Comparison of ENCODE assay signal across 9 mouse cellular contexts in the genomic region with DNA sequence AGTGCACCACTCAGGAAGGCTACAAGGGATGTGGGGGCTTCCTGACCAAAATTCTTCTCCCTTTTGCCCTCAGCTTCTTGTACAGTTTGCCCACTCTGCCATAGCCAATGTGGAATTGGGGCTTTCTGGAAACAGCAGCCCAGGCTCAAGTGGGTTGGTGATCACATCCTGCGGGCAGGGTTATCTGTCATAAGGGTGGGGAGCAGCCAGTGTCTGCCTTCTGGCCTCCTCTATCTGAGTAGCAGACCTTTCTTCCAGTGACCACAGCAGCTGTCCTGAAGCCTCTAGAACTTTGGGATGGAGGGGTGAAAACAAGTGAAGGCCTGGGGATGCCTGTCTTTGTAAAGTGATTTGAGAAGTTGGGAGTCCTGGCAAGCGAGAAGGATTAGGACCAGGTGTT.
DNase-seq lines count a peak whose midpoint lies in the region; ATAC-seq lines count a peak whose summit lies in the region.
"Had no signal": no experiment of that assay in that cellular context is flagged by ENCODE, and none has a peak within 500 bp of the region (broad histone marks: within the 10 kb centered on the region; RNA-seq: fewer than 3 reads in every experiment).

No protein-coding gene starts in this region.

- H3K9ac ChIP-seq in limb, embryonic 13.5 days: no peak overlapping the region; the same call in 1 of the 2 replicates
- H3K9ac ChIP-seq in stomach, embryonic 15.5 days: no peak overlapping the region

- H3K4me3 ChIP-seq in megakaryocyte, embryonic 14.5 days (replicated peaks): peak overlapping the region; percentile 16
- peak overlapping the region; percentile 38 for H3K4me3 ChIP-seq in limb, embryonic 13.5 days
- no peak overlapping the region for H3K4me3 ChIP-seq in stomach, embryonic 15.5 days (replicated peaks)

- H3K9me3 ChIP-seq in megakaryocyte, embryonic 14.5 days: peaks cover 4% of the 10 kb centered on the region
- peaks cover 4% of the 10 kb centered on the region; the same call in 1 of the 2 replicates for H3K9me3 ChIP-seq in limb, embryonic 13.5 days
- H3K9me3 ChIP-seq in stomach, embryonic 15.5 days: no peaks in the 10 kb centered on the region

- peak overlapping the region; percentile 68 for H3K4me2 ChIP-seq in limb, embryonic 13.5 days (replicated peaks)
- peak overlapping the region; percentile 48 for H3K4me2 ChIP-seq in stomach, embryonic 15.5 days

- H3K4me1 ChIP-seq in megakaryocyte, embryonic 14.5 days: peaks cover 28% of the 10 kb centered on the region
- H3K4me1 ChIP-seq in limb, embryonic 13.5 days: peaks cover 44% of the 10 kb centered on the region
- H3K4me1 ChIP-seq in stomach, embryonic 15.5 days: peaks cover 5% of the 10 kb centered on the region; the same call in 1 of the 2 replicates

- ATAC-seq in megakaryocyte, adult 5-6 weeks (ENCODE audit: poor library complexity, severe bottlenecking): no peak
- ATAC-seq in limb, embryonic 13.5 days (ENCODE audit: low FRiP score, low read depth): no peak
- ATAC-seq in stomach, embryonic 15.5 days (ENCODE audit: insufficient read depth, low FRiP score, low read depth): no peak
- ATAC-seq: inflammation-experienced regulatory T-cells, adult 6 months had no signal

- H3K27me3 ChIP-seq in megakaryocyte, embryonic 14.5 days (replicated peaks): peaks cover 8% of the 10 kb centered on the region
- no peaks in the 10 kb centered on the region for H3K27me3 ChIP-seq in limb, embryonic 13.5 days
- H3K27me3 ChIP-seq in stomach, embryonic 15.5 days (replicated peaks): no peaks in the 10 kb centered on the region

- DNase-seq in heart, adult 11 months: peak; percentile 66
- DNase-seq in heart, postnatal 4 days: no peak
- no peak for DNase-seq in retina, postnatal 1 day
- no peak for DNase-seq in layer of hippocampus, adult 11-12 months (ENCODE audit: low spot score)

- no peaks in the 10 kb centered on the region for H3K36me3 ChIP-seq in megakaryocyte, embryonic 14.5 days (replicated peaks; ENCODE audit: low read length)
- no peaks in the 10 kb centered on the region for H3K36me3 ChIP-seq in limb, embryonic 13.5 days
- no peaks in the 10 kb centered on the region for H3K36me3 ChIP-seq in stomach, embryonic 15.5 days

- no peak overlapping the region; the same call in 1 of the 2 replicates for H3K27ac ChIP-seq in limb, embryonic 13.5 days
- H3K27ac ChIP-seq in stomach, embryonic 15.5 days: no peak overlapping the region

- 70% methylated on average over 2 of the region's 2 CpGs for WGBS in limb, embryonic 13.5 days
- WGBS in stomach, embryonic 15.5 days: 70% methylated on average over 2 of the region's 2 CpGs
